Mouse (Mus musculus) small intestine, adult 2 months (tissue): Measurements from ENCODE around the gene Racgap1. TPM values are rescaled to one million over a fixed set of nuclear protein-coding genes. Genes with fewer than 3 reads are reported as not detected.

Experiments used
- H3K27ac ChIP-seq: fragments of 200-500 bp; 2 replicates; pipeline ENCODE4 v1.5.1; 2012; ENCODE audit warnings: low read depth, low read length, control low read depth, inconsistent platforms; ENCODE audit not compliant: insufficient read depth
- H3K27me3 ChIP-seq: fragments of 200-500 bp; 2 replicates; pipeline ENCODE4 v1.6.1; 2012; ENCODE audit warnings: mild to moderate bottlenecking, moderate library complexity, low read length, inconsistent platforms; ENCODE audit not compliant: control insufficient read depth, insufficient read depth
- H3K36me3 ChIP-seq: fragments of 200-500 bp; 2 replicates; pipeline ENCODE4 v1.6.1; 2012; ENCODE audit warnings: mild to moderate bottlenecking, low read length, control low read depth, inconsistent platforms; ENCODE audit not compliant: control insufficient read depth, insufficient read depth
- H3K4me1 ChIP-seq: fragments of 200-500 bp; 2 replicates; pipeline ENCODE4 v1.6.1; 2012; ENCODE audit warnings: low read length, inconsistent platforms, mixed read lengths; ENCODE audit not compliant: control insufficient read depth, insufficient read depth, insufficient read length
- H3K4me3 ChIP-seq: fragments of 200-500 bp; 2 replicates; pipeline ENCODE4 v1.5.1; 2012; ENCODE audit warnings: low read depth, mild to moderate bottlenecking, control low read depth, inconsistent platforms, low read length, moderate library complexity
- CTCF ChIP-seq: fragments of 200-500 bp; IDR thresholded peaks from 2 replicates; pipeline ENCODE4 v1.5.1; 2012; ENCODE audit warnings: low read depth, mild to moderate bottlenecking, control low read depth, inconsistent platforms, low read length, moderate library complexity, mixed read lengths; ENCODE audit not compliant: insufficient replicate concordance, insufficient read length; ENCODE audit errors: extremely low read depth
- POLR2A ChIP-seq: fragments of 200-500 bp; IDR thresholded peaks from 2 replicates; pipeline ENCODE4 v1.6.1; 2012; ENCODE audit warnings: low read depth, mild to moderate bottlenecking, control low read depth, inconsistent platforms, low read length, moderate library complexity
- WGBS: fragments of 180-500 bp; shearing (Covaris S2); methylation state at CpG from one replicate; pipeline ENCODE4 v1.1.7; 2018; 5-methylcytosine and 5-hydroxymethylcytosine counted together
- polyA plus RNA-seq: library from polyadenylated mRNA; depleted of rRNA; stranded (reverse); fragments of >200 nt; gene quantifications from 2 replicates; pipeline ENCODE4 v1.2.3, GENCODE M21; 2012

Racgap1 gene
- polyA plus RNA-seq, 1 experiment = 12.5 TPM

DNA sequence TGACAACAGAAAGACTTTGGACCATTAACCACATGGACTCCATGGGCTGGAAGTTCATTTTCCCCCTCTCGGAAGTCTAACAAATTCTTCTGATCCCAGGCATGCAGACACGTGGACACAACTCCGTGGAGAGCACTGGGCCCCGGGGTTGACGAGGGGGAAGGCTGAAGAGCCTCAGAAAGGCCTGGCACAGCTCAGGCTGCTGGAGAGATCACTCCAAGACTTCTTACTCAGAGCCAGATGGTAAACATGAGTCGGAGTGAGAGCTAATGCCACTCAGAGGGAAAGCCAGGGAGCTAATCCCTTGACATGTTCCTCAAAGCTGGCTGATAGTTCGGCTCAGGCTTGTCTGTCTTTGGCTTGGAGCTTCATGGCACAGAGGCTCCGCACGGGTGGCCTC is 36.2 kb downstream of the Racgap1 start:
- WGBS = 48% methylated on average over 9 of the region's 9 CpGs
- H3K27ac ChIP-seq = no peak overlapping the region
- H3K36me3 ChIP-seq = no peaks in the 10 kb centered on the region
- peaks cover 4% of the 10 kb centered on the region; the same call in 1 of the 2 replicates for H3K27me3 ChIP-seq
- H3K4me1 ChIP-seq = no peaks in the 10 kb centered on the region
- H3K4me3 ChIP-seq = no peak overlapping the region
- TF ChIP-seq POLR2A (no peak), CTCF (no peak)

DNA sequence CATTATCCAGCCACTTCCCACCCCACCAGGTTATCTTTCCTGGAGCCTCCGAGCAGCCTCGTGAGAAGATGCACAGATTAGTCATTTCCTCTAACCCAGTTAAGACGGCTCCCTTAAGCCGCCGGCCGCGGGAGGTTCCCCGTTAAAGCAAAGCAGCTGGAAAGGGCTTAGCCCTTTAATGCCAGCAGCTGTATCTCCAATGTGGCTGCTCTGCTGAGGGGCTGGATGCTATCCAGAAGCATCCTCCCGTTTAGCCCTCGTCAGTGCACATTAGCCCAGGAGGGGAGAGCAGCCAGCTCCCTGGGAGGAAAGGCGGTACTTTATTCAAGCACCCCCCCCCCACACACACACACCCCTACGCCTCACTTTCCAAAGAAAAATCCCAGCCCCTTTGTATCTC is 36.7 kb downstream of the Racgap1 start:
- 14% methylated on average over 12 of the region's 12 CpGs for WGBS
- no peak for TF ChIP-seq POLR2A
- no peaks in the 10 kb centered on the region for H3K36me3 ChIP-seq
- H3K27me3 ChIP-seq = peaks cover 4% of the 10 kb centered on the region; the same call in 1 of the 2 replicates
- no peak overlapping the region for H3K27ac ChIP-seq
- no peak overlapping the region for H3K4me3 ChIP-seq
- H3K4me1 ChIP-seq = no peaks in the 10 kb centered on the region

DNA sequence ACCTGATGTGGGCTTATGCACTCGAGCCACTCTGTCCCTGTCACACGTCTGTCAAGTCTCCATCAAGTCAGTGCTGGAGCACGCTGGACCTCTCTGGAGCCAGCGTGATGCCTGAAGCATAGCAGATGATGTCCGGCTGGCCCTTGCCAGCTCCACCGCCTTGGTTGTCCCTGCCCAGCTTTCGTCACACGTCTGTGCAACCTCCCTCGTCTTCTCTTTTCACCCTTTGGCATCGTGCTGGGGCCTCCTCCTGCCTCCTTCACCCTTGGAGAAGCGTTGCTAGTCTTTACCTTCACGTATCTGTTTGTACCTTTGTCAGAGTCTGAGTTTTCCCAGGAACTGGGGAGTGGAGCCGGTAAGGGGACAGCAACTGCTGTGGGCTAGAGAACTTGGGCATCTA is 37.2 kb downstream of the Racgap1 start:
- TF ChIP-seq CTCF (no peak), POLR2A (no peak)

DNA sequence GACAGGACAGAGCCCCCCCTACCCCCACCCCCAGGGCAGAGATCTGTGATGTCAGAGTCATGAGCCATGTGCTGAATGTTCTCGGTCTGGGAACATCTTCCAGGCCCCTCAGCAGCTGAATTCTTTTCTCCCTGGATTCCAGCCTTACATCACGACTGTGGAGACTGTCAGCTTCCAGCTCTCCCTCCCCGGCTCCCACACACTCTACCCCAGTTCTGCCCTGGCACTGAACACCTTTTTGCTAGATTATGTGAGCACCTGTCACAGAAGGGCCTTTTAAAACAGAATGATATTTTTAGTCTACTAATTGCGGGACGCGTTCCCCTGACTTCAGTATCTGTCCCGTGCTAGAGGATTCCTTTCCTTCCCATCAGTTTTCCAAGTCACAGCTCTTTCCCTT is 39.9 kb downstream of the Racgap1 start:
- H3K36me3 ChIP-seq = no peaks in the 10 kb centered on the region
- no peak overlapping the region for H3K4me3 ChIP-seq
- TF ChIP-seq CTCF (no peak), POLR2A (no peak)
- H3K4me1 ChIP-seq = no peaks in the 10 kb centered on the region; the same call in 1 of the 2 replicates
- H3K27me3 ChIP-seq = peaks cover 4% of the 10 kb centered on the region; the same call in 1 of the 2 replicates
- WGBS = 74% methylated on average over 7 of the region's 7 CpGs
- H3K27ac ChIP-seq = no peak overlapping the region

More for the DNA sequence above, 37.2 kb downstream of the Racgap1 start:
- peaks cover 4% of the 10 kb centered on the region; the same call in 1 of the 2 replicates for H3K27me3 ChIP-seq
- no peak overlapping the region for H3K27ac ChIP-seq
- no peak overlapping the region for H3K4me3 ChIP-seq
- 77% methylated on average over 13 of the region's 13 CpGs for WGBS
- H3K36me3 ChIP-seq = no peaks in the 10 kb centered on the region
- H3K4me1 ChIP-seq = no peaks in the 10 kb centered on the region

DNA sequence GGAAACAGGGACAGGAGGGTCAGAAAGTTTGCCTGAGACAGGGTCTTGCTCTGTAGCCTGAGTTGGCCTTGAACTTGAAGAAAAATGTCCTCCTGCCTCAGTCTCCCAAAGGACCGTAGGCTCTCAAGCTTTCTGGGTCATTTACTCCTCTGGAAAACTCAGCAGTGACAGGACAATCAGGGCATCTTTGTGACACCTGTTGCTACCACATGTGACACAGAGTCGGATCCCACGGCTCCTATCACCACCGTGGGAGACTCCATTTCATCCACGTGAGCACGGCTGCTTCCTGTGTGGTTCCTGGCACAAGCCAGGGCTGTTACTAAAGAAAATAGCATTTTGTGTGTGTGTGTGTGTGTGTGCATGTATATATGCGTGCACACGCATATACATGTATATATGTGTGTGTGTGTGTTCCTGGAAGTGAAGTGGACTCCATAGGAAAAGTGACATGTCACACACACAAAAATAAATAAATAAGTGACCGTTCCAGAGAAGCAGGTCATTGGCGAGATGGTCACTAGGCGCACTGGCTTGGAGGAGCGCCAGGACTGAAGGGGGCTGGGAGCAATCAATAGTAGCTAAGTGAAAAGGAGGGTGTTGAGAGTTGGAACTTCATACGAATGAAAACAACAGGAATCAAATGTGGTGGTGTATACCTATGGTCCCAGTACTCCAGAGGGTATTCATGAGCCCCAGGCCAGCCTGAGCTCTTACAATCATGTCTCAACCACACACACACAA is 42.9 kb downstream of the Racgap1 start:
- H3K27me3 ChIP-seq = 0 out of 2 replicates have a peak, but pooled peaks cover 3% of the 10 kb centered on the region
- 83% methylated on average over 13 of the region's 13 CpGs for WGBS
- no peak for TF ChIP-seq CTCF
- no peak for TF ChIP-seq POLR2A
- no peak overlapping the region for H3K27ac ChIP-seq
- no peaks in the 10 kb centered on the region for H3K36me3 ChIP-seq
- H3K4me1 ChIP-seq = no peaks in the 10 kb centered on the region; the same call in 1 of the 2 replicates
- H3K4me3 ChIP-seq = no peak overlapping the region

DNA sequence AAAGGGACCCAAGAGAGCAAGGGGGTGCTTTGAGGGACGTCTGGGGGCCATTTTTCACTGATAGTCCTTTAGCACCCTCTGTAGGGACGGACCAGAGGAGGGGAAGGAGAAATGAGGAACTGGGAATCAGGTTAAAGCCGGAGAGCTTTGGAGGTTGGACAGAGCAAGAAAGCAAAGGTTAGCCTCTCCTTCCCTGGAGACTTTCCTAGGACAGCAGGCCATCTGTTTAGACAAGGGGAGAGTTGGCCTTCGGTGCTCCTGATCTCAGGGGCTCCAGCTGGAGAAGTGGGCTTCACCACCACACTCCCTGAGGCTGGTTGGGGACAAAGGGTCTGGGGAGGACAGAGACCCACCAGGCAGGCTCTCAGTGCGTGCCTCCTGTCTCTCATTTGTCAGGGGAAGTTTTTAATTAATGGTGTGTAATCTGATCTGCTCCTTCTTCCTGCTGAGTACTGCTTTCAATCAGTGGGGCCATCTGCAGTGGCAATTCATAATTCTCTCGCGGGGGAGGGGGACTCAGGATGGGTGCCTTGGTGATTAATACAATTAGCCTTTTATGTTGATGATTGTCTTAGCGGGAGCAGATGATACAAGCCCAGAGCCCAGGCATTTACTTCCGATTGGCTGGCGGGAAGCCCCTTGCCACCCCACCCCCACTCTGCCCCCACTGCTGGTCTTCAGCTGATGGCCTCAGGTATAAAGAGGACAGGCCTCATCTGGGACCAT is 43.9 kb downstream of the Racgap1 start:
- TF ChIP-seq CTCF = no peak
- no peak for TF ChIP-seq POLR2A
- Histone ChIP-seq H3K27me3 (0 out of 2 replicates have a peak, but pooled peaks cover 3% of the 10 kb centered on the region), H3K27ac (no peak overlapping the region), H3K4me1 (no peaks in the 10 kb centered on the region; the same call in 1 of the 2 replicates), H3K4me3 (no peak overlapping the region), H3K36me3 (no peaks in the 10 kb centered on the region)
- 43% methylated on average over 10 of the region's 10 CpGs for WGBS

DNA sequence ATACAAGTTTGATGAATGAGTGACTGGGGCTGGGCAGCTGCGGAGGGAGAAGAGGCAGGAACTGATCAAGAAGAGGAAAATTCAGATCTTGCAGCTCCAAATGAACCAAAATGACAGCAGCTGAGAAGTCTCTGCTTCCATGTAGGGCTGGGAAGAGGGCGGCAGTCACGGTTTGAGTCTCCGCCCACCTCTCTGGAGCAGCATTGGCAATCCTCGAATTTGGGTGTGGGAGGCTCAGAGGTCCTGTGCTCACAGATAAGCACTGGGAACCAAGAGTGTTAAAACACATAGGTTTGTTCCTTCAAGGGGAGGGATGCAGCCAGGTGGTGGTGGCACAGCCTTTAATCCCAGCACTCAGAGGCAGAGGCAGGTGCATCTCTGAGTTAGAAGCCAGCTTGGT is 44.9 kb downstream of the Racgap1 start:
- TF ChIP-seq POLR2A = no peak
- no peak for TF ChIP-seq CTCF
- Histone ChIP-seq H3K27ac (no peak overlapping the region), H3K4me3 (no peak overlapping the region), H3K4me1 (no peaks in the 10 kb centered on the region; the same call in 1 of the 2 replicates), H3K27me3 (0 out of 2 replicates have a peak, but pooled peaks cover 3% of the 10 kb centered on the region), H3K36me3 (no peaks in the 10 kb centered on the region)
- WGBS = 15% methylated on average over 5 of the region's 5 CpGs

DNA sequence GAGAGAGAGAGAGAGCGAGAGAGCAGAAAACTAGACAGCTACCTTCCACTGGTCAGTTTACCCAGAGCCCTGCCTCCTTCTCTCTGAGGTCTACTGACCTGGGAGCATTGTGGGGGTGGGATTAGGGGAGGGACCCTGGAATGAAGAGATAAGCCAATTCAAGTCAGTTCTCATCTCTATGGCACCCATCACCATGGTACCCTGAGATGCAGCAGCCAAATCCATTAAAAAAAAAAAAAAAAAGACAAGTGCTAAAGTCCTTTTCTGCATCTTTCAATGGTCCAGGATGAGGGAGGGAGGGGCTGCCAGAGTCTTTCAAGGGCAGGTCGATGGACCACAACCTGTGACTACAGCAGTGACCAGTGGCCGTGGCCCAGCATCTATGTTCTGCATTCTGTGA is 45.9 kb downstream of the Racgap1 start:
- H3K27me3 ChIP-seq = 0 out of 2 replicates have a peak, but pooled peaks cover 4% of the 10 kb centered on the region
- H3K4me3 ChIP-seq = no peak overlapping the region
- no peaks in the 10 kb centered on the region; the same call in 1 of the 2 replicates for H3K4me1 ChIP-seq
- no peak overlapping the region for H3K27ac ChIP-seq
- WGBS = 76% methylated on average over 3 of the region's 3 CpGs
- TF ChIP-seq POLR2A = no peak
- no peak for TF ChIP-seq CTCF
- no peaks in the 10 kb centered on the region for H3K36me3 ChIP-seq
